Mouse (Mus musculus): ENCODE measurements around the gene Jmjd8. TPM values are rescaled to one million over a fixed set of nuclear protein-coding genes. Genes with fewer than 3 reads are reported as not detected.

The Jmjd8 gene
- polyA plus RNA-seq, 1 experiment from 2014 or later: 55.4 TPM

GRCm38 (mm10) chr17:25877741-25878610 lies 49.3 kb downstream of the Jmjd8 start:
- WGBS: 92% methylated on average over 32 of the region's 32 CpGs
- no peak overlapping the region for H3K4me2 ChIP-seq (ENCODE audit: low read length)

GRCm38 (mm10) chr17:25878611-25879180 lies 50.0 kb downstream of the Jmjd8 start:
- H3K27ac ChIP-seq (ENCODE audit: low read depth, low read length): no peak overlapping the region
- H3K9ac ChIP-seq (ENCODE audit: low read depth, low read length): no peak overlapping the region
- no peaks in the 10 kb centered on the region for H3K9me3 ChIP-seq (ENCODE audit: control insufficient read depth, low read length)
- no peaks in the 10 kb centered on the region for H3K27me3 ChIP-seq (replicated peaks; ENCODE audit: control insufficient read depth, insufficient read depth, low read length)
- H3K4me2 ChIP-seq (ENCODE audit: low read length): no peak overlapping the region
- peaks cover 26% of the 10 kb centered on the region for H3K4me1 ChIP-seq (ENCODE audit: control insufficient read depth, insufficient read depth, low read depth, low read length)
- 85% methylated on average over 19 of the region's 19 CpGs for WGBS
- no peak overlapping the region for H3K4me3 ChIP-seq (ENCODE audit: low read length)
- ATAC-seq: no peak
- peaks cover 20% of the 10 kb centered on the region for H3K36me3 ChIP-seq (ENCODE audit: control insufficient read depth, insufficient read depth, low read length)

More at GRCm38 (mm10) chr17:25877741-25878610, 49.3 kb downstream of the Jmjd8 start:
- peaks cover 15% of the 10 kb centered on the region for H3K36me3 ChIP-seq (ENCODE audit: control insufficient read depth, insufficient read depth, low read length)
- no peak overlapping the region for H3K4me3 ChIP-seq (ENCODE audit: low read length)
- H3K9me3 ChIP-seq (ENCODE audit: control insufficient read depth, low read length): no peaks in the 10 kb centered on the region
- peaks cover 26% of the 10 kb centered on the region for H3K4me1 ChIP-seq (ENCODE audit: control insufficient read depth, insufficient read depth, low read depth, low read length)
- H3K27ac ChIP-seq (ENCODE audit: low read depth, low read length): no peak overlapping the region
- no peaks in the 10 kb centered on the region for H3K27me3 ChIP-seq (replicated peaks; ENCODE audit: control insufficient read depth, insufficient read depth, low read length)
- no peak for ATAC-seq
- H3K9ac ChIP-seq (ENCODE audit: low read depth, low read length): no peak overlapping the region

GRCm38 (mm10) chr17:25879261-25879660 lies 50.6 kb downstream of the Jmjd8 start:
- Histone ChIP-seq H3K4me3 (ENCODE audit: low read length) (no peak overlapping the region), H3K27me3 (replicated peaks; ENCODE audit: control insufficient read depth, insufficient read depth, low read length) (no peaks in the 10 kb centered on the region), H3K27ac (ENCODE audit: low read depth, low read length) (no peak overlapping the region), H3K36me3 (ENCODE audit: control insufficient read depth, insufficient read depth, low read length) (peaks cover 23% of the 10 kb centered on the region), H3K4me2 (ENCODE audit: low read length) (no peak overlapping the region), H3K9ac (ENCODE audit: low read depth, low read length) (no peak overlapping the region), H3K4me1 (ENCODE audit: control insufficient read depth, insufficient read depth, low read depth, low read length) (peaks cover 20% of the 10 kb centered on the region), H3K9me3 (ENCODE audit: control insufficient read depth, low read length) (no peaks in the 10 kb centered on the region)
- WGBS: 32% methylated on average over 4 of the region's 4 CpGs
- ATAC-seq: no peak

GRCm38 (mm10) chr17:25879750-25880149 lies 51.1 kb downstream of the Jmjd8 start:
- no peak overlapping the region for H3K4me3 ChIP-seq (ENCODE audit: low read length)
- H3K9ac ChIP-seq (ENCODE audit: low read depth, low read length): no peak overlapping the region
- no peaks in the 10 kb centered on the region for H3K9me3 ChIP-seq (ENCODE audit: control insufficient read depth, low read length)
- H3K36me3 ChIP-seq (ENCODE audit: control insufficient read depth, insufficient read depth, low read length): peaks cover 25% of the 10 kb centered on the region
- no peak for ATAC-seq
- no peak overlapping the region for H3K27ac ChIP-seq (ENCODE audit: low read depth, low read length)
- H3K27me3 ChIP-seq (replicated peaks; ENCODE audit: control insufficient read depth, insufficient read depth, low read length): no peaks in the 10 kb centered on the region
- H3K4me1 ChIP-seq (ENCODE audit: control insufficient read depth, insufficient read depth, low read depth, low read length): peaks cover 19% of the 10 kb centered on the region
- 64% methylated on average over 8 of the region's 8 CpGs for WGBS
- no peak overlapping the region for H3K4me2 ChIP-seq (ENCODE audit: low read length)

GRCm38 (mm10) chr17:25880196-25880910 lies 51.7 kb downstream of the Jmjd8 start, which contains the start of gene Wfikkn1:
Wfikkn1 (minus strand) TSS chr17:25880858.
- Histone ChIP-seq H3K9ac (ENCODE audit: low read depth, low read length) (no peak within 1 kb of the TSS), H3K4me3 (ENCODE audit: low read length) (no peak within 1 kb of the TSS), H3K4me1 (ENCODE audit: control insufficient read depth, insufficient read depth, low read depth, low read length) (peaks cover 19% of the 10 kb centered on the region), H3K9me3 (ENCODE audit: control insufficient read depth, low read length) (no peaks in the 10 kb centered on the region), H3K36me3 (ENCODE audit: control insufficient read depth, insufficient read depth, low read length) (peaks cover 25% of the 10 kb centered on the region), H3K27ac (ENCODE audit: low read depth, low read length) (no peak within 1 kb of the TSS), H3K4me2 (ENCODE audit: low read length) (no peak within 1 kb of the TSS), H3K27me3 (replicated peaks; ENCODE audit: control insufficient read depth, insufficient read depth, low read length) (no peaks in the 10 kb centered on the region)
- no peak for ATAC-seq
- WGBS: 22% methylated on average over 5 of the region's 5 CpGs

- H3K4me3 ChIP-seq (ENCODE audit: low read length): no peak overlapping the region
- 11% methylated on average over 5 of the region's 5 CpGs for WGBS
- H3K4me2 ChIP-seq (ENCODE audit: low read length): no peak overlapping the region
- no peaks in the 10 kb centered on the region for H3K9me3 ChIP-seq (ENCODE audit: control insufficient read depth, low read length)
- peaks cover 17% of the 10 kb centered on the region for H3K4me1 ChIP-seq (ENCODE audit: control insufficient read depth, insufficient read depth, low read depth, low read length)
- no peak overlapping the region for H3K27ac ChIP-seq (ENCODE audit: low read depth, low read length)
- peaks cover 25% of the 10 kb centered on the region for H3K36me3 ChIP-seq (ENCODE audit: control insufficient read depth, insufficient read depth, low read length)
- H3K27me3 ChIP-seq (replicated peaks; ENCODE audit: control insufficient read depth, insufficient read depth, low read length): no peaks in the 10 kb centered on the region
- H3K9ac ChIP-seq (ENCODE audit: low read depth, low read length): no peak overlapping the region
- ATAC-seq: no peak
Measured at GRCm38 (mm10) chr17:25880913-25881641, 52.4 kb downstream of the Jmjd8 start.

Small RNA genes lying within 50 kb of the gene (microRNA-seq; reads per million reads assigned to microRNA genes)
- gene Mir3082: not detected
- 0.62 reads per million for gene Mir6966

Other genes with a start within 250 kb of the Jmjd8 start
- 27.7 and 28.2 TPM in 2 replicates for gene Lmf1, start 249.8 kb upstream of the Jmjd8 start, polyA plus RNA-seq (2015; fragmentation: Nextera tagmentation; extraction: Ambion mirVana)
- gene Gng13, start 111.7 kb upstream of the Jmjd8 start, polyA plus RNA-seq (2015; fragmentation: Nextera tagmentation; extraction: Ambion mirVana): 5.5 and 11.3 TPM in 2 replicates
- gene Chtf18, start 101.4 kb upstream of the Jmjd8 start, polyA plus RNA-seq (2015; fragmentation: Nextera tagmentation; extraction: Ambion mirVana): 6.4 and 7.4 TPM in 2 replicates
- gene Rpusd1, start 101.2 kb upstream of the Jmjd8 start, polyA plus RNA-seq (2015; fragmentation: Nextera tagmentation; extraction: Ambion mirVana): 32.9 and 33.0 TPM in 2 replicates
- gene Mslnl, start 92.8 kb upstream of the Jmjd8 start, polyA plus RNA-seq (2015; fragmentation: Nextera tagmentation; extraction: Ambion mirVana): not detected in 2 replicates
- gene Msln, start 74.5 kb upstream of the Jmjd8 start, polyA plus RNA-seq (2015; fragmentation: Nextera tagmentation; extraction: Ambion mirVana): 0.52 and 0.76 TPM in 2 replicates
- 29.9 and 30.4 TPM in 2 replicates for gene Narfl, start 55.1 kb upstream of the Jmjd8 start, polyA plus RNA-seq (2015; fragmentation: Nextera tagmentation; extraction: Ambion mirVana)
- gene Haghl, start 43.2 kb upstream of the Jmjd8 start, polyA plus RNA-seq (2015; fragmentation: Nextera tagmentation; extraction: Ambion mirVana): 149 and 169 TPM in 2 replicates
- gene Ccdc78, start 42.3 kb upstream of the Jmjd8 start, polyA plus RNA-seq (2015; fragmentation: Nextera tagmentation; extraction: Ambion mirVana): 0.21 and 0.28 TPM in 2 replicates
- gene Fam173a, start 36.0 kb upstream of the Jmjd8 start, polyA plus RNA-seq (2015; fragmentation: Nextera tagmentation; extraction: Ambion mirVana): 99.9 and 103 TPM in 2 replicates
- 1.6 and 2.2 TPM in 2 replicates for gene AC134908.4, start 33.2 kb upstream of the Jmjd8 start, polyA plus RNA-seq (2015; fragmentation: Nextera tagmentation; extraction: Ambion mirVana)
- gene Metrn, start 31.7 kb upstream of the Jmjd8 start, polyA plus RNA-seq (2015; fragmentation: Nextera tagmentation; extraction: Ambion mirVana): 79.4 and 88.8 TPM in 2 replicates
- 38.1 and 43.0 TPM in 2 replicates for gene Fbxl16, start 19.8 kb upstream of the Jmjd8 start, polyA plus RNA-seq (2015; fragmentation: Nextera tagmentation; extraction: Ambion mirVana)
- 29.7 and 32.7 TPM in 2 replicates for gene Wdr24, start 5.2 kb upstream of the Jmjd8 start, polyA plus RNA-seq (2015; fragmentation: Nextera tagmentation; extraction: Ambion mirVana)
- gene Stub1, start 4.5 kb downstream of the Jmjd8 start, polyA plus RNA-seq (2015; fragmentation: Nextera tagmentation; extraction: Ambion mirVana): 397 and 428 TPM in 2 replicates
- 61.6 and 73.4 TPM in 2 replicates for gene Rhbdl1, start 8.4 kb downstream of the Jmjd8 start, polyA plus RNA-seq (2015; fragmentation: Nextera tagmentation; extraction: Ambion mirVana)
- 14.8 and 15.4 TPM in 2 replicates for gene Gm20683, start 12.9 kb downstream of the Jmjd8 start, polyA plus RNA-seq (2015; fragmentation: Nextera tagmentation; extraction: Ambion mirVana)
- gene Rhot2, start 16.0 kb downstream of the Jmjd8 start, polyA plus RNA-seq (2015; fragmentation: Nextera tagmentation; extraction: Ambion mirVana): 16.9 and 20.3 TPM in 2 replicates
- 13.1 and 16.2 TPM in 2 replicates for gene Wdr90, start 32.6 kb downstream of the Jmjd8 start, polyA plus RNA-seq (2015; fragmentation: Nextera tagmentation; extraction: Ambion mirVana)
- 34.1 and 38.9 TPM in 2 replicates for gene Mcrip2, start 39.9 kb downstream of the Jmjd8 start, polyA plus RNA-seq (2015; fragmentation: Nextera tagmentation; extraction: Ambion mirVana)
- gene Mettl26, start 46.2 kb downstream of the Jmjd8 start, polyA plus RNA-seq (2015; fragmentation: Nextera tagmentation; extraction: Ambion mirVana): 63.4 and 67.5 TPM in 2 replicates
- gene Wfikkn1, start 52.0 kb downstream of the Jmjd8 start, polyA plus RNA-seq (2015; fragmentation: Nextera tagmentation; extraction: Ambion mirVana): 0.34 and 0.51 TPM in 2 replicates
- gene Rab40c, start 90.9 kb downstream of the Jmjd8 start, polyA plus RNA-seq (2015; fragmentation: Nextera tagmentation; extraction: Ambion mirVana): 49.5 and 50.8 TPM in 2 replicates
- gene Pigq, start 116.1 kb downstream of the Jmjd8 start, polyA plus RNA-seq (2015; fragmentation: Nextera tagmentation; extraction: Ambion mirVana): 83.1 and 90.5 TPM in 2 replicates
- gene Nhlrc4, start 116.1 kb downstream of the Jmjd8 start, polyA plus RNA-seq (2015; fragmentation: Nextera tagmentation; extraction: Ambion mirVana): 0.19 and 0.52 TPM in 2 replicates
- 3.9 and 4.7 TPM in 2 replicates for gene A930017K11Rik, start 123.7 kb downstream of the Jmjd8 start, polyA plus RNA-seq (2015; fragmentation: Nextera tagmentation; extraction: Ambion mirVana)
- 20.6 and 25.5 TPM in 2 replicates for gene Capn15, start 156.9 kb downstream of the Jmjd8 start, polyA plus RNA-seq (2015; fragmentation: Nextera tagmentation; extraction: Ambion mirVana)
- gene Rab11fip3, start 240.7 kb downstream of the Jmjd8 start, polyA plus RNA-seq (2015; fragmentation: Nextera tagmentation; extraction: Ambion mirVana): 12.8 and 23.0 TPM in 2 replicates